Mouse (Mus musculus) CH12.LX (cell line): ENCODE results near the gene Snx10. TPM values are rescaled to one million over a fixed set of nuclear protein-coding genes. Genes with fewer than 3 reads are reported as not detected.

Experiments
- DNase-seq: peaks from one replicate; pipeline ENCODE4 v3.0.0-alpha.2; 2013; ENCODE audit errors: extremely low read depth
- H3K27ac ChIP-seq: 2 replicates; pipeline ENCODE4 v1.5.1; 2012; ENCODE audit warnings: low read depth, mild to moderate bottlenecking, control low read depth, moderate library complexity; ENCODE audit not compliant: insufficient read depth
- H3K27me3 ChIP-seq: replicated peaks from 2 replicates; pipeline ENCODE3; 2012; ENCODE audit warnings: inconsistent platforms
- H3K36me3 ChIP-seq, 2 experiments: replicated peaks in 1 of 2; 2 replicates each; pipeline versions ENCODE3 to v1.6.1; 2012; ENCODE audit warnings: inconsistent platforms in 1 of 2, low read length in 1 of 2, mild to moderate bottlenecking in 1 of 2, mixed read lengths in 1 of 2, moderate library complexity in 1 of 2; ENCODE audit not compliant: control insufficient read depth in 1 of 2, insufficient read depth in 1 of 2
- H3K4me1 ChIP-seq, 2 experiments: 2 replicates each; pipeline ENCODE4 v1.6.1; 2012; ENCODE audit warnings: inconsistent platforms in 1 of 2, moderate library complexity in 1 of 2; ENCODE audit not compliant: insufficient read depth in 2 of 2, control insufficient read depth in 1 of 2
- H3K4me2 ChIP-seq: 2 replicates; pipeline ENCODE4 v1.6.1; 2012; ENCODE audit warnings: low read depth, mild to moderate bottlenecking, control low read depth; ENCODE audit not compliant: poor library complexity, insufficient read depth, severe bottlenecking
- H3K4me3 ChIP-seq, 3 experiments: fragments of 150-350 bp in 1 of 3; sonication (generic) in 1 of 3; replicated peaks in 1 of 3; 2 replicates each; pipeline versions ENCODE3 to v1.5.1; 2011 to 2012; ENCODE audit warnings: low read depth in 2 of 3, low read length in 2 of 3, mild to moderate bottlenecking in 2 of 3, moderate library complexity in 2 of 3, control low read depth in 1 of 3, improper control_type of control experiment in 1 of 3, inconsistent platforms in 1 of 3, mixed read lengths in 1 of 3; ENCODE audit not compliant: poor library complexity in 1 of 3
- H3K79me2 ChIP-seq: replicated peaks from 2 replicates; pipeline ENCODE4 v1.6.1; 2012; ENCODE audit warnings: mild to moderate bottlenecking, moderate library complexity; ENCODE audit not compliant: control insufficient read depth, poor library complexity, insufficient read depth, severe bottlenecking; ENCODE audit errors: extremely low read depth
- H3K9ac ChIP-seq: 2 replicates; pipeline ENCODE4 v1.6.1; 2012; ENCODE audit warnings: low read depth, mild to moderate bottlenecking, control low read depth, moderate library complexity; ENCODE audit not compliant: insufficient read depth
- H3K9me3 ChIP-seq: replicated peaks from 2 replicates; pipeline ENCODE3; 2012; ENCODE audit warnings: low read length, inconsistent platforms, mixed read lengths
- BHLHE40 ChIP-seq: IDR thresholded peaks from 2 replicates; pipeline ENCODE4 v1.6.1; 2011; ENCODE audit warnings: mild to moderate bottlenecking, low read depth, low read length, improper control_type of control experiment
- CHD1 ChIP-seq: IDR thresholded peaks from 2 replicates; pipeline ENCODE4 v1.6.1; 2012; ENCODE audit warnings: low read depth, low read length, improper control_type of control experiment, inconsistent platforms
- CTCF ChIP-seq, 2 experiments: IDR thresholded peaks in 1 of 2; conservative IDR thresholded peaks in 1 of 2; 2 replicates each; pipeline ENCODE4 v1.5.1; 2011 to 2012; ENCODE audit warnings: low read depth in 2 of 2, low read length in 2 of 2, improper control_type of control experiment in 1 of 2, inconsistent platforms in 1 of 2, mild to moderate bottlenecking in 1 of 2, moderate library complexity in 1 of 2
- E2F4 ChIP-seq: IDR thresholded peaks from 2 replicates; pipeline ENCODE4 v1.6.1; 2011; ENCODE audit warnings: low read depth, low read length, improper control_type of control experiment; ENCODE audit not compliant: insufficient replicate concordance
- ELF1 ChIP-seq: IDR thresholded peaks from 2 replicates; pipeline ENCODE4 v1.6.1; 2014; ENCODE audit warnings: low read depth, mild to moderate bottlenecking, inconsistent platforms, low read length, improper control_type of control experiment
- ETS1 ChIP-seq: conservative IDR thresholded peaks from 2 replicates; pipeline ENCODE4 v1.6.1; 2012; ENCODE audit warnings: low read depth, mild to moderate bottlenecking, inconsistent platforms, low read length, improper control_type of control experiment, moderate library complexity
- GABPA ChIP-seq: IDR thresholded peaks from 2 replicates; pipeline ENCODE4 v1.6.1; 2012; ENCODE audit warnings: low read depth, low read length, improper control_type of control experiment, inconsistent platforms; ENCODE audit not compliant: insufficient replicate concordance
- IRF4 ChIP-seq: IDR thresholded peaks from 2 replicates; pipeline ENCODE4 v1.6.1; 2014; ENCODE audit warnings: low read depth, mild to moderate bottlenecking, inconsistent platforms, low read length, improper control_type of control experiment
- JUN ChIP-seq: IDR thresholded peaks from 2 replicates; pipeline ENCODE4 v1.6.1; 2011; ENCODE audit warnings: low read depth, mild to moderate bottlenecking, low read length, improper control_type of control experiment, moderate library complexity; ENCODE audit not compliant: insufficient read depth
- KAT2A ChIP-seq: IDR thresholded peaks from 2 replicates; pipeline ENCODE4 v1.6.1; 2012; ENCODE audit warnings: low read length, improper control_type of control experiment, inconsistent platforms; ENCODE audit not compliant: insufficient replicate concordance
- MAFK ChIP-seq: IDR thresholded peaks from 2 replicates; pipeline ENCODE4 v1.6.1; 2011; ENCODE audit warnings: low read length, improper control_type of control experiment; ENCODE audit not compliant: insufficient replicate concordance
- MAX ChIP-seq: IDR thresholded peaks from 2 replicates; pipeline ENCODE4 v1.6.1; 2011; ENCODE audit warnings: low read length, improper control_type of control experiment
- MAZ ChIP-seq: IDR thresholded peaks from 2 replicates; pipeline ENCODE4 v1.6.1; 2012; ENCODE audit warnings: low read depth, mild to moderate bottlenecking, inconsistent platforms, low read length, improper control_type of control experiment, moderate library complexity
- MEF2A ChIP-seq: IDR thresholded peaks from 2 replicates; pipeline ENCODE4 v1.6.1; 2014; ENCODE audit warnings: low read depth, mild to moderate bottlenecking, inconsistent platforms, low read length, improper control_type of control experiment, borderline replicate concordance
- NELFE ChIP-seq: IDR thresholded peaks from 2 replicates; pipeline ENCODE4 v1.6.1; 2011; ENCODE audit warnings: low read depth, low read length, improper control_type of control experiment
- PAX5 ChIP-seq: IDR thresholded peaks from 2 replicates; pipeline ENCODE4 v1.6.1; 2012; ENCODE audit warnings: low read length, inconsistent platforms, mixed read lengths
- POLR2AphosphoS2 ChIP-seq: IDR thresholded peaks from 2 replicates; pipeline ENCODE4 v1.6.1; 2011; ENCODE audit warnings: low read depth, low read length, improper control_type of control experiment
- RAD21 ChIP-seq: IDR thresholded peaks from 2 replicates; pipeline ENCODE4 v1.6.1; 2011; ENCODE audit warnings: low read depth, mild to moderate bottlenecking, low read length, improper control_type of control experiment, moderate library complexity
- RCOR1 ChIP-seq: conservative IDR thresholded peaks from 2 replicates; pipeline ENCODE4 v1.6.1; 2012; ENCODE audit warnings: low read depth, mild to moderate bottlenecking, inconsistent platforms, low read length, improper control_type of control experiment
- SMC3 ChIP-seq: IDR thresholded peaks from 2 replicates; pipeline ENCODE4 v1.6.1; 2011; ENCODE audit warnings: low read depth, low read length, improper control_type of control experiment
- TCF12 ChIP-seq: IDR thresholded peaks from 2 replicates; pipeline ENCODE4 v1.6.1; 2014; ENCODE audit warnings: low read depth, mild to moderate bottlenecking, inconsistent platforms, low read length, improper control_type of control experiment
- UBTF ChIP-seq: IDR thresholded peaks from 2 replicates; pipeline ENCODE4 v1.6.1; 2012; ENCODE audit warnings: low read depth, mild to moderate bottlenecking, inconsistent platforms, low read length, improper control_type of control experiment, moderate library complexity
- USF2 ChIP-seq: conservative IDR thresholded peaks from 2 replicates; pipeline ENCODE4 v1.6.1; 2011; ENCODE audit warnings: low read depth, low read length, improper control_type of control experiment
- ZC3H11A ChIP-seq: IDR thresholded peaks from 2 replicates; pipeline ENCODE4 v1.6.1; 2012; ENCODE audit warnings: low read depth, mild to moderate bottlenecking, inconsistent platforms, low read length, improper control_type of control experiment
- ZNF384 ChIP-seq: IDR thresholded peaks from 2 replicates; pipeline ENCODE4 v1.6.1; 2012; ENCODE audit warnings: low read depth, low read length, improper control_type of control experiment, inconsistent platforms
- dilution Hi-C: fragments of 300-500 bp; cut with MboI; formaldehyde crosslinking; loops from 2 replicates; pipeline ENCODE4 v1.14.3; 2020; ENCODE audit warnings: low sequenced_read_pairs; ENCODE audit not compliant: extremely low pct_unique_long_range_greater_than_20kb, extremely low pct_ligation_motif_present
- in situ Hi-C: fragments of 300-500 bp; cut with MboI; formaldehyde crosslinking; loops from 3 replicates; pipeline ENCODE4 v1.14.3; 2019; ENCODE audit warnings: low sequenced_read_pairs, low pct_ligation_motif_present, low pct_unique_long_range_greater_than_20kb, mixed read lengths
- polyA plus RNA-seq: library from polyadenylated mRNA; unstranded; fragments of >175 nt; gene quantifications from 2 replicates; pipeline ENCODE4 v1.2.1, GENCODE M21; 2012; ENCODE audit warnings: low read depth; ENCODE audit not compliant: insufficient read length
- total RNA-seq, 2 experiments: library from RNA; depleted of rRNA; stranded (reverse); fragments of 300-350 nt in 1 of 2; fragments of >200 nt in 1 of 2; gene quantifications; 2 replicates each; pipeline ENCODE4 v1.2.3; 2012 to 2014

Snx10 gene
- total and polyA plus RNA-seq, 3 experiments = 27.6 to 84.7 (median 46.2) TPM

GRCm38 (mm10) chr6:51535571-51535970 is 11.9 kb downstream of the Snx10 start:
- Histone ChIP-seq H3K79me2 (no peaks in the 10 kb centered on the region; the same call in 1 of the 2 replicates), H3K4me2 (no peak overlapping the region), H3K27ac (no peak overlapping the region), H3K9me3 (peaks cover 2% of the 10 kb centered on the region), H3K36me3 (peaks cover 3 to 49% of the 10 kb centered on the region in 2 experiments), H3K4me1 (peaks cover 7 to 16% of the 10 kb centered on the region in 2 experiments; a peak in 3 of 4 replicates), H3K4me3 (no peak overlapping the region), H3K9ac (no peak overlapping the region), H3K27me3 (no peaks in the 10 kb centered on the region)
- dilution Hi-C loops (no loop called here), in situ Hi-C loops (no loop called here)
- DNase-seq = no peak
- TF ChIP-seq E2F4 (no peak), CTCF (conservative IDR thresholded peaks at IDR 0.05 in 1 of 2, IDR thresholded peaks at IDR 0.05 in 1 of 2; ENCODE audit: low read depth in 2 of 2, low read length in 2 of 2) (no peak), GABPA (no peak), IRF4 (no peak), ELF1 (no peak), ZNF384 (no peak), POLR2AphosphoS2 (no peak), MAX (no peak), SMC3 (no peak), UBTF (no peak), JUN (no peak), RAD21 (no peak), BHLHE40 (no peak), NELFE (no peak), USF2 (no peak), ETS1 (no peak)

- dilution Hi-C loops (no loop called here), in situ Hi-C loops (no loop called here)
- H3K36me3 ChIP-seq = peaks cover 0 to 27% of the 10 kb centered on the region in 2 experiments
- H3K4me3 ChIP-seq = no peak overlapping the region
- H3K27me3 ChIP-seq = no peaks in the 10 kb centered on the region
- H3K4me1 ChIP-seq = peaks cover 12 to 29% of the 10 kb centered on the region in 2 experiments
- TF ChIP-seq USF2 (no peak), KAT2A (no peak), ZC3H11A (no peak), MAX (no peak), BHLHE40 (no peak), ELF1 (no peak), TCF12 (no peak), RCOR1 (no peak), SMC3 (no peak), UBTF (no peak), IRF4 (no peak), MAZ (no peak), ZNF384 (no peak), PAX5 (no peak), CHD1 (no peak), MEF2A (no peak), MAFK (no peak), E2F4 (no peak)
- no peak overlapping the region for H3K9ac ChIP-seq
- no peaks in the 10 kb centered on the region for H3K79me2 ChIP-seq
- DNase-seq = no peak
- no peak overlapping the region for H3K4me2 ChIP-seq
- no peak overlapping the region for H3K27ac ChIP-seq
- H3K9me3 ChIP-seq = no peaks in the 10 kb centered on the region
Observed at GRCm38 (mm10) chr6:51540525-51540924, 16.8 kb downstream of the Snx10 start.
